Mouse (Mus musculus) limb, embryonic 14.5 days (tissue): ENCODE data around the gene Clnk. TPM values are rescaled to one million over a fixed set of nuclear protein-coding genes. Genes with fewer than 3 reads are reported as not detected.
"Not testable (repeated sequence)": the region's sequence is repeated elsewhere in the genome, so short reads cannot be mapped to it uniquely, and the experiment has no call there.

Experiments
- ATAC-seq: fragments of 200-750 bp; cut with Nextera tagmentation; 2 replicates; pipeline ENCODE4 v1.8.0; 2017; ENCODE audit warnings: low read depth, moderate number of reproducible peaks, moderate TSS enrichment; ENCODE audit not compliant: low FRiP score
- DNase-seq: peaks from one replicate; pipeline ENCODE4 v3.0.0-alpha.2; 2015; ENCODE audit warnings: low spot score
- H3K27ac ChIP-seq: fragments of 300-500 bp; sonication (generic); replicated peaks from 2 replicates; pipeline ENCODE4 v1.5.1; 2014; ENCODE audit warnings: low read depth, mild to moderate bottlenecking, low read length, moderate library complexity, mixed read lengths
- H3K27me3 ChIP-seq: fragments of 300-500 bp; sonication (generic); 2 replicates; pipeline ENCODE4 v1.6.1; 2014; ENCODE audit warnings: low read length, mixed read lengths; ENCODE audit not compliant: control insufficient read depth, insufficient read depth
- H3K36me3 ChIP-seq: fragments of 300-500 bp; sonication (generic); 2 replicates; pipeline ENCODE4 v1.6.1; 2014; ENCODE audit warnings: mild to moderate bottlenecking, low read length, moderate library complexity, mixed read lengths; ENCODE audit not compliant: control insufficient read depth, insufficient read depth
- H3K4me1 ChIP-seq: fragments of 300-500 bp; sonication (generic); 2 replicates; pipeline ENCODE4 v1.6.1; 2014; ENCODE audit warnings: antibody characterized with exemption, low read length, mixed read lengths; ENCODE audit not compliant: control insufficient read depth, insufficient read depth
- H3K4me2 ChIP-seq: fragments of 300-500 bp; sonication (generic); replicated peaks from 2 replicates; pipeline ENCODE4 v1.6.1; 2014; ENCODE audit warnings: low read depth, mild to moderate bottlenecking, low read length, moderate library complexity; ENCODE audit not compliant: severe bottlenecking
- H3K4me3 ChIP-seq: fragments of 300-500 bp; sonication (generic); replicated peaks from 2 replicates; pipeline ENCODE4 v1.5.1; 2014; ENCODE audit warnings: low read length
- H3K9ac ChIP-seq: fragments of 300-500 bp; sonication (generic); 2 replicates; pipeline ENCODE4 v1.6.1; 2014; ENCODE audit warnings: mild to moderate bottlenecking, low read depth, low read length, moderate library complexity; ENCODE audit not compliant: severe bottlenecking
- H3K9me3 ChIP-seq: fragments of 300-500 bp; sonication (generic); 2 replicates; pipeline ENCODE4 v1.6.1; 2016; ENCODE audit warnings: low read length; ENCODE audit not compliant: control insufficient read depth
- POLR2A ChIP-seq: fragments of 200-500 bp; IDR thresholded peaks from 2 replicates; pipeline ENCODE4 v1.8.0; 2012; ENCODE audit warnings: inconsistent platforms, mild to moderate bottlenecking, moderate library complexity, borderline replicate concordance; ENCODE audit not compliant: insufficient read depth, insufficient read length; ENCODE audit errors: extremely low read depth
- WGBS: fragments of 180-500 bp; shearing (Covaris S2); extraction: QIAGEN DNeasy Blood & Tissue Kit; methylation state at CpG from one replicate; pipeline ENCODE4 v1.1.7; 2014; 5-methylcytosine and 5-hydroxymethylcytosine counted together
- polyA plus RNA-seq, 2 experiments: library from polyadenylated mRNA; depleted of rRNA in 1 of 2; stranded (reverse) in 1 of 2; unstranded in 1 of 2; fragments of >200 nt; fragmentation: Nextera tagmentation in 1 of 2; extraction: Ambion mirVana in 1 of 2; gene quantifications; 2 replicates each; pipeline versions ENCODE4 v1.2.1 to v1.2.3; 2012 to 2014

Clnk gene
- polyA plus RNA-seq, 2 experiments: 0.11 to 0.18 TPM

DNA sequence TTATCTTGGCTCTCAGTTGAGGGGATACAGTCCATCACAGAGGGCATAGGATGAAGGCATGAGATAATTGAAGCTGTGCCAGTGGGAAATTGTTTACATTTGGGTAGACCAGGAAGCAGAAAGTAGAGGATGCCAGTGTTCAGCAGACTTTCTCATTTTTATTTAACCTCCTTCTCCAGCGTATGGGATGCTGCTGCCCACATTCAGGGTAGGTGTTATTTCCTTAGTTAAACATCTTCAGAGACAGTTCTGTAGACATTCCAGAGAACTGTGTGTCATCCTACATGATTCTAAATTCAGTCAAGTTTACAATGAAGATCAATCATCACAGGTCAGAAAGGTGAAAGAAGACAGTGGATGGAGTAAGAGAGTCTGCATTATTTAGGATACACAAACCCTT is 12.0 kb upstream of the Clnk start:
- Histone ChIP-seq H3K36me3 (no peaks in the 10 kb centered on the region), H3K27ac (no peak overlapping the region), H3K9me3 (no peaks in the 10 kb centered on the region), H3K9ac (no peak overlapping the region), H3K4me2 (no peak overlapping the region), H3K27me3 (no peaks in the 10 kb centered on the region), H3K4me1 (no peaks in the 10 kb centered on the region), H3K4me3 (no peak overlapping the region)
- ATAC-seq (no peak), DNase-seq (no peak)
- no peak for TF ChIP-seq POLR2A
- 100% methylated on average over 1 of the region's 1 CpGs for WGBS

DNA sequence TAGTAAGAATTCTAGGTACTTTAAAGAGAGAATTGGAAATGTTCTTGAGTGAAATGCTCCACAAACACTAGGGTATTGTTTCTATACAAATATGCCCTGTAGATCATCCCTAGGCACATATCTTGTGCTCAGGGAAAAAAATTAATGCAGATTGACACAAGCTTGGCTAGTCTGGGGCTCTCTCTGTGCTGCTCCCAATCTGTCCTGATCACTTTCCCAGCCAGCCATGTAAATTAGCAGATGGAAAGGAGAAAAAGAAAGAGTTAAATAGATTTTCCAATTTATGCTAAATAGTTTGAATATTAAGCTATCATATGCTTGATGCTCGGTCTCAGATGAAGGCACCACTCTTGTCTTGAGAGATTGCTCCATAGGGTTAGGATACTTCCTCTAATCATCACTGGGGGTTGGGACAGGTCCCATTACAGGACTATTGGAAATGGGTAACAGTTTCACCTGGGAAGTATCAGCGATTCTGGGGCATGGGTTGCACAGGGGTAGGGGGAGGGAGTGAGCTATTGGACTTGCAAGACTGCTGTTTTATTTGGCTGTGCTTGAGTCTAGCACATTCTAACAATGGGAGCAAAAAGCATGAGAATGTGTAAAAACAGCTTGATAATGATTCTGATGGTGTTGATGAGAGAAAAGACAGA is 10.1 kb upstream of the Clnk start:
- Histone ChIP-seq H3K4me2 (no peak overlapping the region), H3K9me3 (no peaks in the 10 kb centered on the region), H3K9ac (no peak overlapping the region), H3K4me1 (no peaks in the 10 kb centered on the region), H3K4me3 (no peak overlapping the region), H3K27ac (no peak overlapping the region), H3K36me3 (no peaks in the 10 kb centered on the region), H3K27me3 (no peaks in the 10 kb centered on the region)
- ATAC-seq: no peak
- WGBS: 82% methylated on average over 2 of the region's 2 CpGs
- no peak for DNase-seq
- no peak for TF ChIP-seq POLR2A

DNA sequence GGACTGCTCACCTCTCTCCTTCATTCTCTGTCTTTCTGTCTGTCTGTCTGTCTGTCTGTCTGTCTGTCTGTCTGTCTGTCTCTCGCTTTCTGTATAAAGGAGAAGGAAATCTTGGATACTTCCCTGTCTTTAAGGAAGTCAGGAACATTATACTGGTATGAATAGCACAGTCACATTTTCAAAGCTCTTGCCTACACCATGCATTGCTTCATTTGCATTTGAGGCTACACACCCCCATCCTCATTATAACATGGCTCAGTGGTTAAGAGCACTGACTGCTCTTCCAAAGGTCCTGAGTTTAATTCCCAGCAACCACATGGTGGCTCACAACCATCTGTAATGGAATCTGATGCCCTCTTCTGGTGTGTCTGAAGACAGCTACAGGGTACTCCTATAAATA is 6.0 kb upstream of the Clnk start:
- H3K4me2 ChIP-seq, H3K4me1 ChIP-seq, H3K9ac ChIP-seq, H3K9me3 ChIP-seq, ATAC-seq, H3K4me3 ChIP-seq, H3K36me3 ChIP-seq, DNase-seq, H3K27me3 ChIP-seq, H3K27ac ChIP-seq: not testable (repeated sequence)
- 89% methylated on average over 1 of the region's 1 CpGs for WGBS

DNA sequence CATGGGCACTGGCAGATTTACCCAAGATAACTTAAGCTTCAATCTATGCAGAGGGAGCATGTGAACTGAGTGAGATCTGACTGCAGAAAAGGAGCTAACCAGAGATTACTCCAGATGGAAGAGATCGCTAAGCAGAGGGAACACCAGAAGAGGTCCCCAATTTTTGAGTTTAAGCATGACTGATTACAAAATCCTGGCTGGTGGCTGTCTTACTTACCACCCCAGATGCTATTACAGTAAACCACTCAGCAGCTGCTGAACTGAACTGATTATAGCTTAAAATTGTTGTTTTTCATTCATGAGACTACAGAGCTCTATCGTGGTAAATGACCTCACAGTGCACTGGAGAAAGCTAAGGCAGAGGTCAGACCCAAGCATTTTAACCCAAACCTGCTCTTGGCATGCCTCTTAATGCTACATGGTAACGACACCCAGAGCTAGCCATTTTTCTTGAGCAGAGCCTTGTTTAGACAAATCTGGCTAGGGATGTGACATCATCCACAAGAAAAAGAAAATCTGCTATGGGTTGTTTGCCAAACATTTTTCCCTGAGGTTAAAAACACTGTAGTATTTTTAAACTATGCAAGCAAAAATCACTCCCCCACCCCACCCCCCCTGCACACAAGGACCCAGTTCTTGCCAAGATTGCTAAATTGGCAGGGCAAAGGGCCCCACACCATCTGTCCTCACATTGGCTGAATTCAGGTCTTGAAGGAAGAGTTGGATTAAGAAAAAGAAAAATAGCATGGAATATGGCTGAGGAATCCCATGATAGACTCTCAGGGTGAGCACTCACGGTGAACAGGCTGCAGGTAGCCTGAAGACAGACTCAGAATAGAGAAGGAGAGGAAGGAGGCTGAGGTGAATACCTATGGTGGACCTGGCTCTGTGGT is 5.4 kb upstream of the Clnk start:
- H3K27me3 ChIP-seq: no peaks in the 10 kb centered on the region
- H3K9ac ChIP-seq: no peak overlapping the region
- H3K4me2 ChIP-seq: no peak overlapping the region
- DNase-seq (peak; percentile 45), ATAC-seq (peak; percentile 45; the same call in 1 of the 2 replicates)
- no peak overlapping the region for H3K4me3 ChIP-seq
- H3K36me3 ChIP-seq: no peaks in the 10 kb centered on the region
- H3K4me1 ChIP-seq: peaks cover 2% of the 10 kb centered on the region; the same call in 1 of the 2 replicates
- TF ChIP-seq POLR2A: no peak
- WGBS: 50% methylated on average over 4 of the region's 4 CpGs
- no peaks in the 10 kb centered on the region for H3K9me3 ChIP-seq
- H3K27ac ChIP-seq: no peak overlapping the region

GRCm38 (mm10) chr5:38881416-38881727 is 4.8 kb upstream of the Clnk start:
- Histone ChIP-seq H3K27me3 (no peaks in the 10 kb centered on the region), H3K9ac (no peak overlapping the region)
- no peak for ATAC-seq

More at GRCm38 (mm10) chr5:38881416-38881727, 4.8 kb upstream of the Clnk start:
- Histone ChIP-seq H3K9me3 (no peaks in the 10 kb centered on the region), H3K4me2 (no peak overlapping the region), H3K36me3 (no peaks in the 10 kb centered on the region), H3K27ac (no peak overlapping the region), H3K4me1 (peaks cover 2% of the 10 kb centered on the region; the same call in 1 of the 2 replicates), H3K4me3 (no peak overlapping the region)
- DNase-seq: no peak
- WGBS: 85% methylated on average over 1 of the region's 1 CpGs
- TF ChIP-seq POLR2A: no peak
